Mouse (Mus musculus) G1E (cell line): Measurements from ENCODE around the gene Coa7.

ENCODE experiments used
- CTCF ChIP-seq: IDR thresholded peaks from 2 replicates; pipeline ENCODE4 v1.5.1; 2012; ENCODE audit warnings: low read depth, low read length, inconsistent platforms, mixed read lengths
- GATA1 ChIP-seq: IDR thresholded peaks from 2 replicates; pipeline ENCODE4 v1.6.1; 2012; ENCODE audit warnings: borderline replicate concordance, low read length, inconsistent platforms, mixed read lengths
- POLR2AphosphoS5 ChIP-seq: IDR thresholded peaks from 2 replicates; pipeline ENCODE4 v1.6.1; 2012; ENCODE audit warnings: low read depth, low read length, inconsistent platforms; ENCODE audit not compliant: insufficient replicate concordance
- TAL1 ChIP-seq: conservative IDR thresholded peaks from 2 replicates; pipeline ENCODE4 v1.6.1; 2012; ENCODE audit warnings: low read depth, low read length, inconsistent platforms, mixed read lengths

DNA sequence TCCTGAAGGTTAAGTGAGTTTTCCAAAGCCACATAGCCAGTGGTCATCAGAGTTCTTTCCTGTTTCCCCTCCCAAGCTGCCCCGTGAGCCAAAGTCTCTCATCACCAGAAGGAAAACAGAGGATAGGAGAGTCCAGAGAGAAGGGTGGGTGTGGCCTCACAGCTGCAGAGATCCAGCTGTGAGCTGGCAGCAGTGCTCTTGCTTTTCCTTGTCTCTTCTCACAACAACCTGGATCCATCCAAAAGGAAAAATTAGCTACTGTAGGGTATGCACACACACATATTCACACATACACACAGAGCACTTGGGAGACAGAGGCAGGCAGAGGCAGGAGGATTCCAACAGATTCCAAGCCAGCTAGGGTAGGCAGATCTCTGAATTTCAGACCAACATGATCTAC is 58.1 kb downstream of the Coa7 start:
- TF ChIP-seq CTCF, result no peak
- no peak for TF ChIP-seq TAL1
- TF ChIP-seq POLR2AphosphoS5, result no peak
- no peak for TF ChIP-seq GATA1
